Mouse (Mus musculus) adrenal gland, adult 18-20 months (tissue): Measurements from ENCODE around the gene Pde6c. TPM values are rescaled to one million over a fixed set of nuclear protein-coding genes. Genes with fewer than 3 reads are reported as not detected.

Experiments
- DNase-seq, 2 experiments: peaks; one replicate each; pipeline ENCODE4 v3.0.0; 2021 to 2022; ENCODE audit warnings: low spot score in 2 of 2
- long read RNA-seq, 2 experiments: library from polyadenylated mRNA; stranded (forward); transcript quantifications; one replicate each; pipeline ENCODE4 v2.0.0; 2021
- total RNA-seq, 2 experiments: library from RNA; stranded (reverse); gene quantifications; 1 replicate in 1 of 2; 2 replicates in 1 of 2; pipeline ENCODE4 v1.2.3; 2021

Pde6c gene
- not detected for total RNA-seq
- long read RNA-seq, experiment 1 = 0 reads
- long read RNA-seq, experiment 2 = 0 reads

GRCm38 (mm10) chr19:38132481-38132880 lies at the start of gene Pde6c:
TSS of gene Pde6c (plus strand) at chr19:38132781.
- no peak for DNase-seq

GRCm38 (mm10) chr19:38082931-38083525 lies 49.6 kb upstream of the Pde6c start:
- no peak for DNase-seq

- no peak for DNase-seq
Observed at GRCm38 (mm10) chr19:38085841-38086240, 46.7 kb upstream of the Pde6c start.

GRCm38 (mm10) chr19:38086948-38087551 lies 45.5 kb upstream of the Pde6c start:
- DNase-seq = peak; percentile 8 to 26

GRCm38 (mm10) chr19:38089358-38089757 lies 43.2 kb upstream of the Pde6c start:
- no peak for DNase-seq

- no peak for DNase-seq
Observed at GRCm38 (mm10) chr19:38091512-38091985, 41.0 kb upstream of the Pde6c start.

- no peak for DNase-seq
Observed at GRCm38 (mm10) chr19:38096231-38096630, 36.4 kb upstream of the Pde6c start.

GRCm38 (mm10) chr19:38096858-38097758 lies 35.5 kb upstream of the Pde6c start, which contains the start of gene Ffar4:
TSS of gene Ffar4 (plus strand) at chr19:38097071.
- peak in 1 of 2 experiments; percentile 14 for DNase-seq

GRCm38 (mm10) chr19:38107871-38108270 lies 24.7 kb upstream of the Pde6c start:
- DNase-seq = no peak

GRCm38 (mm10) chr19:38109506-38110242 lies 22.9 kb upstream of the Pde6c start:
- DNase-seq = no peak

- no peak for DNase-seq
Observed at GRCm38 (mm10) chr19:38111056-38111455, 21.5 kb upstream of the Pde6c start.

- DNase-seq = no peak
Observed at GRCm38 (mm10) chr19:38112575-38112974, 20.0 kb upstream of the Pde6c start.

- DNase-seq = no peak
Observed at GRCm38 (mm10) chr19:38114834-38115491, 17.6 kb upstream of the Pde6c start.

GRCm38 (mm10) chr19:38120123-38120760 lies 12.3 kb upstream of the Pde6c start:
- DNase-seq = no peak

- DNase-seq = no peak
Observed at GRCm38 (mm10) chr19:38123921-38124320, 8.7 kb upstream of the Pde6c start.

GRCm38 (mm10) chr19:38124401-38125218 lies 8.0 kb upstream of the Pde6c start:
- peak; percentile 5 to 28 for DNase-seq

GRCm38 (mm10) chr19:38125219-38125610 lies 7.4 kb upstream of the Pde6c start, which contains the start of gene Rbp4:
TSS of gene Rbp4 (minus strand) at chr19:38125281.
- no peak for DNase-seq

GRCm38 (mm10) chr19:38126656-38127055 lies 5.9 kb upstream of the Pde6c start:
- DNase-seq = no peak

GRCm38 (mm10) chr19:38133986-38134385 lies 1.4 kb downstream of the Pde6c start:
- no peak for DNase-seq
